Mouse (Mus musculus): ENCODE results near the gene Hdlbp.
"Not testable (repeated sequence)": the region's sequence is repeated elsewhere in the genome, so short reads cannot be mapped to it uniquely, and the experiment has no call there.

Hdlbp gene

GRCm38 (mm10) chr1:93478586-93479475 lies at the start of gene Hdlbp:
Gene Hdlbp, minus strand, starts transcription at chr1:93478815.
- peak; percentile 99 for DNase-seq (ENCODE audit: low spot score)

- DNase-seq (ENCODE audit: low spot score), result no peak
Measured at GRCm38 (mm10) chr1:93522325-93522724, 43.7 kb upstream of the Hdlbp start.

- DNase-seq (ENCODE audit: low spot score), result no peak
Measured at GRCm38 (mm10) chr1:93521491-93521890, 42.9 kb upstream of the Hdlbp start.

GRCm38 (mm10) chr1:93513221-93513620 lies 34.6 kb upstream of the Hdlbp start:
- no peak for DNase-seq (ENCODE audit: low spot score)

- no peak for DNase-seq (ENCODE audit: low spot score)
Measured at GRCm38 (mm10) chr1:93512351-93512690, 33.7 kb upstream of the Hdlbp start.

GRCm38 (mm10) chr1:93511585-93512350 lies 33.2 kb upstream of the Hdlbp start, which contains the start of gene Farp2:
Gene Farp2, plus strand, starts transcription at chr1:93512079.
- peak; percentile 98 for DNase-seq (ENCODE audit: low spot score)

- peak; percentile 23 for DNase-seq (ENCODE audit: low spot score)
Measured at GRCm38 (mm10) chr1:93508576-93508975, 30.0 kb upstream of the Hdlbp start.

GRCm38 (mm10) chr1:93506944-93507676 lies 28.5 kb upstream of the Hdlbp start:
- DNase-seq (ENCODE audit: low spot score), result peak; percentile 41

GRCm38 (mm10) chr1:93495312-93495711 lies 16.7 kb upstream of the Hdlbp start:
- DNase-seq (ENCODE audit: low spot score), result no peak

GRCm38 (mm10) chr1:93486302-93486701 lies 7.7 kb upstream of the Hdlbp start:
- not testable (repeated sequence) for DNase-seq (ENCODE audit: low spot score)

GRCm38 (mm10) chr1:93479476-93480083 lies 965 bp upstream of the Hdlbp start:
- no peak for DNase-seq (ENCODE audit: low spot score)

- peak; percentile 98 for DNase-seq (ENCODE audit: low spot score)
Measured at GRCm38 (mm10) chr1:93477758-93478585, 643 bp downstream of the Hdlbp start.

GRCm38 (mm10) chr1:93475694-93476093 lies 2.9 kb downstream of the Hdlbp start:
- no peak for DNase-seq (ENCODE audit: low spot score)

GRCm38 (mm10) chr1:93468626-93469025 lies 10.0 kb downstream of the Hdlbp start:
- DNase-seq (ENCODE audit: low spot score), result no peak

- no peak for DNase-seq (ENCODE audit: low spot score)
Measured at GRCm38 (mm10) chr1:93465746-93466145, 12.9 kb downstream of the Hdlbp start.

- DNase-seq (ENCODE audit: low spot score), result no peak
Measured at GRCm38 (mm10) chr1:93465066-93465465, 13.5 kb downstream of the Hdlbp start.

GRCm38 (mm10) chr1:93459101-93459500 lies 19.5 kb downstream of the Hdlbp start:
- no peak for DNase-seq (ENCODE audit: low spot score)

- no peak for DNase-seq (ENCODE audit: low spot score)
Measured at GRCm38 (mm10) chr1:93458357-93458756, 20.3 kb downstream of the Hdlbp start.

- no peak for DNase-seq (ENCODE audit: low spot score)
Measured at GRCm38 (mm10) chr1:93453721-93454255, 24.8 kb downstream of the Hdlbp start.

GRCm38 (mm10) chr1:93450118-93450517 lies 28.5 kb downstream of the Hdlbp start:
- not testable (repeated sequence) for DNase-seq (ENCODE audit: low spot score)

- DNase-seq (ENCODE audit: low spot score), result no peak
Measured at GRCm38 (mm10) chr1:93445822-93446162, 32.8 kb downstream of the Hdlbp start.
